Mouse (Mus musculus) intestine, postnatal 0 days (tissue): ENCODE measurements at regions not wholly inside any gene's neighbourhood (a gene's known extent, or its start where the extent isn't known, plus 50 kb on each side); places are given as distances from the start of the nearest gene placed in this dataset.

Experiments used
- ATAC-seq: fragments of 200-750 bp; cut with Nextera tagmentation; 2 replicates; pipeline ENCODE4 v1.8.0; 2017; ENCODE audit warnings: mild to moderate bottlenecking, moderate TSS enrichment, moderate library complexity
- H3K27ac ChIP-seq: fragments of 300-500 bp; sonication (generic); 2 replicates; pipeline ENCODE4 v1.5.1; 2014; ENCODE audit warnings: mild to moderate bottlenecking, low read depth, low read length, moderate library complexity
- H3K27me3 ChIP-seq: fragments of 300-500 bp; sonication (generic); replicated peaks from 2 replicates; pipeline ENCODE4 v1.6.1; 2014; ENCODE audit warnings: low read length, mixed read lengths; ENCODE audit not compliant: control insufficient read depth, insufficient read depth
- H3K36me3 ChIP-seq: fragments of 300-500 bp; sonication (generic); 2 replicates; pipeline ENCODE4 v1.6.1; 2014; ENCODE audit warnings: mild to moderate bottlenecking, moderate library complexity; ENCODE audit not compliant: control insufficient read depth, insufficient read depth
- H3K4me1 ChIP-seq: fragments of 300-500 bp; sonication (generic); replicated peaks from 2 replicates; pipeline ENCODE4 v1.6.1; 2014; ENCODE audit warnings: antibody characterized with exemption, low read length, mixed read lengths; ENCODE audit not compliant: control insufficient read depth, insufficient read depth
- H3K4me2 ChIP-seq: fragments of 300-500 bp; sonication (generic); replicated peaks from 2 replicates; pipeline ENCODE4 v1.6.1; 2014; ENCODE audit warnings: low read depth, mild to moderate bottlenecking, moderate library complexity
- H3K4me3 ChIP-seq: fragments of 300-500 bp; sonication (generic); 2 replicates; pipeline ENCODE4 v1.5.1; 2014; ENCODE audit warnings: low read depth, low read length
- H3K9ac ChIP-seq: fragments of 300-500 bp; sonication (generic); 2 replicates; pipeline ENCODE4 v1.6.1; 2014; ENCODE audit warnings: mild to moderate bottlenecking, low read depth, low read length
- H3K9me3 ChIP-seq: fragments of 300-500 bp; sonication (generic); 2 replicates; pipeline ENCODE4 v1.6.1; 2016; ENCODE audit warnings: mixed run types; ENCODE audit not compliant: control insufficient read depth
- CTCF ChIP-seq: sonication (generic); IDR thresholded peaks from 2 replicates; pipeline ENCODE4 v1.5.1; 2016; ENCODE audit warnings: low read depth, mild to moderate bottlenecking, control low read depth, antibody characterized with exemption, moderate library complexity
- WGBS: fragments of 180-500 bp; shearing (Covaris S2); extraction: QIAGEN DNeasy Blood & Tissue Kit; methylation state at CpG from one replicate; pipeline ENCODE4 v1.1.7; 2014; 5-methylcytosine and 5-hydroxymethylcytosine counted together

DNA sequence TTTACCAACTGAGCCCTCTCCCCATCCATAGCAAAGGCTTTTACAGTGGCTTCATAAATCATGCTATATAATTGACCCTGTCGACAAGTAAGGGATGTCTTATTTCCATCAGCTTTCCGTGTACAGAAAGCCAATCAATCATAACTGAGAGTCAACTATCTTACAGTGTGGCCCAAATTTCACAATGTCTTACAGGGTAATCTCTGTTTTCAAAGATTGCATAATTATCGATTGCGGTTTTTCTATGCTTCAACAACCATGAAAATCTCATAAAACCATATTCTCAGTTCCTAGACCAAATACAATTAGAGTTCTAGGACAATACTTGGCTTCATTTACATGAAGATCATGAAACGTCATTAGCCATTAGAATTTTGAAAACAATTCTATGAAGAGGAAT, 56.1 kb upstream of the Samsn1 start:
- WGBS, result 70% methylated on average over 5 of the region's 5 CpGs
- no peak for TF ChIP-seq CTCF
- ATAC-seq, result no peak

DNA sequence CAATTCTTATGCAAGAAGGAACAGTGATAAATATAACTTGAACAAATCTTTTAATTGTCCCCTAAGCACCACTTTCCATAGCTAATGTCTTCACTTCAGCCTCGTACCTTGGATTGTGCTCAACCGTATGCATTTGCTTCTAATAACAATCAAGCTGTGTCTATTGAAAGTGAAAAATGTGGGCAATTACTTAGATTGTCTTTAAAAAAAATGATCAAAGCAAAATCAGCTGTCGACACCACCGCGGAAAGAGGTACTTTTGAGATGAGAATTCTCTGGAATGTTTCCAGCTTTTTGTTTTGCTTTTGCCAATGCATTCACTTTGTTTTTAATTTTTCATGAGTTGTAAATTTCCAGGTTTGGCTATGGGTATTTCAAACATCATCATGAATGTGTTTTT, 54.1 kb upstream of the Samsn1 start:
- Histone ChIP-seq H3K4me3 (no peak overlapping the region), H3K36me3 (no peaks in the 10 kb centered on the region), H3K4me1 (no peaks in the 10 kb centered on the region), H3K27ac (no peak overlapping the region), H3K27me3 (no peaks in the 10 kb centered on the region), H3K4me2 (no peak overlapping the region), H3K9ac (no peak overlapping the region), H3K9me3 (no peaks in the 10 kb centered on the region)
- WGBS, result 81% methylated on average over 5 of the region's 5 CpGs
- no peak for TF ChIP-seq CTCF
- no peak for ATAC-seq

More for the DNA sequence above, 56.1 kb upstream of the Samsn1 start:
- Histone ChIP-seq H3K4me3 (no peak overlapping the region), H3K4me2 (no peak overlapping the region), H3K36me3 (no peaks in the 10 kb centered on the region), H3K9ac (no peak overlapping the region), H3K4me1 (no peaks in the 10 kb centered on the region), H3K27me3 (no peaks in the 10 kb centered on the region), H3K9me3 (no peaks in the 10 kb centered on the region), H3K27ac (no peak overlapping the region)
